8 mouse cellular contexts compared by ENCODE assay signal in genomic region chr19:8944750-8945149, GRCm38 (mm10). TPM values are rescaled to one million over a fixed set of nuclear protein-coding genes. Genes with fewer than 3 reads are reported as not detected.
DNase-seq lines count a peak whose midpoint lies in the region; ATAC-seq lines count a peak whose summit lies in the region.

No protein-coding gene starts in this region.

- no peaks in the 10 kb centered on the region for H3K9me3 ChIP-seq in intestine, embryonic 15.5 days
- H3K9me3 ChIP-seq in liver, embryonic 16.5 days (replicated peaks; ENCODE audit: control insufficient read depth, low read length), result no peaks in the 10 kb centered on the region
- no peaks in the 10 kb centered on the region for H3K9me3 ChIP-seq in neural tube, embryonic 15.5 days (replicated peaks)

- peak overlapping the region; percentile 36; the same call in 1 of the 2 replicates for H3K27ac ChIP-seq in intestine, embryonic 15.5 days
- peak overlapping the region; percentile 98 for H3K27ac ChIP-seq in liver, embryonic 16.5 days (ENCODE audit: low read length)
- H3K27ac ChIP-seq in neural tube, embryonic 15.5 days (replicated peaks), result no peak overlapping the region

- intact Hi-C loops in left cerebral cortex, postnatal 4 days (cut with DNase I), result loop anchor here (10.0 kb wide), 1 partner anchor 110 kb away; the partner anchor contains the start of genes Bscl2 and Gng3
- intact Hi-C loops in left cerebral cortex, postnatal 36 days (cut with DNase I), result loop anchor here (5.0 kb wide), 1 partner anchor 57 kb away; the partner anchor contains the start of genes 1810009A15Rik and Gm49416
- intact Hi-C loops in gastrocnemius, postnatal 36 days (cut with DNase I), result no loop called here

- no peaks in the 10 kb centered on the region for H3K27me3 ChIP-seq in intestine, embryonic 15.5 days (replicated peaks)
- no peaks in the 10 kb centered on the region for H3K27me3 ChIP-seq in liver, embryonic 16.5 days (ENCODE audit: control insufficient read depth, insufficient read depth, low read depth, low read length)
- H3K27me3 ChIP-seq in neural tube, embryonic 15.5 days (replicated peaks), result no peaks in the 10 kb centered on the region

- no peak for ATAC-seq in intestine, embryonic 15.5 days
- ATAC-seq in liver, embryonic 16.5 days (ENCODE audit: low read depth), result no peak
- no peak for ATAC-seq in neural tube, embryonic 15.5 days (ENCODE audit: low FRiP score)

- WGBS in intestine, embryonic 15.5 days, result 21% methylated on average over 5 of the region's 5 CpGs
- WGBS in liver, embryonic 16.5 days (ENCODE audit: insufficient replicate concordance), result 13% methylated on average over 5 of the region's 5 CpGs
- 31% methylated on average over 5 of the region's 5 CpGs for WGBS in neural tube, embryonic 15.5 days

- H3K36me3 ChIP-seq in intestine, embryonic 15.5 days, result peaks cover 38% of the 10 kb centered on the region
- H3K36me3 ChIP-seq in liver, embryonic 16.5 days (ENCODE audit: control insufficient read depth, insufficient read depth), result peaks cover 43% of the 10 kb centered on the region
- peaks cover 52% of the 10 kb centered on the region for H3K36me3 ChIP-seq in neural tube, embryonic 15.5 days

- H3K4me3 ChIP-seq in intestine, embryonic 15.5 days (replicated peaks), result peak overlapping the region; percentile 24
- peak overlapping the region; percentile 33 for H3K4me3 ChIP-seq in liver, embryonic 16.5 days (ENCODE audit: low read depth, low read length)
- H3K4me3 ChIP-seq in neural tube, embryonic 15.5 days (replicated peaks), result peak overlapping the region; percentile 3; the same call in 1 of the 2 replicates

- peak; percentile 84 for DNase-seq in left cerebral cortex, postnatal 4 days
- DNase-seq in left cerebral cortex, postnatal 36 days (ENCODE audit: low spot score in 2 of 2), result no peak
- peak; percentile 65 for DNase-seq in c-Kit-positive CD71-negative TER-119-negative erythroid progenitor cells, embryonic 14.5 days (ENCODE audit: low read depth)
- DNase-seq in gastrocnemius, postnatal 36 days, result peak; percentile 63 to 72
- no peak for DNase-seq in left cerebral cortex, adult 18-20 months (ENCODE audit: low spot score in 2 of 2)

- H3K9ac ChIP-seq in intestine, embryonic 15.5 days, result peak overlapping the region; percentile 26
- H3K9ac ChIP-seq in liver, embryonic 16.5 days (ENCODE audit: low read depth, low read length), result no peak overlapping the region; the same call in none of the 2 replicates
- H3K9ac ChIP-seq in neural tube, embryonic 15.5 days (replicated peaks), result no peak overlapping the region

- peaks cover 29% of the 10 kb centered on the region for H3K4me1 ChIP-seq in intestine, embryonic 15.5 days (replicated peaks)
- H3K4me1 ChIP-seq in liver, embryonic 16.5 days (ENCODE audit: control insufficient read depth, low read depth, low read length), result peaks cover 53% of the 10 kb centered on the region
- H3K4me1 ChIP-seq in neural tube, embryonic 15.5 days, result peaks cover 45% of the 10 kb centered on the region

- peak overlapping the region; percentile 69 for H3K4me2 ChIP-seq in intestine, embryonic 15.5 days (replicated peaks)
- H3K4me2 ChIP-seq in liver, embryonic 16.5 days (ENCODE audit: low read depth, low read length), result peak overlapping the region; percentile 80
- H3K4me2 ChIP-seq in neural tube, embryonic 15.5 days, result peak overlapping the region; percentile 39

RNA-seq across cellular contexts. Expression of gene Mta2, which starts 3.1 kb away (rescaled TPM):
- total RNA-seq in left cerebral cortex, postnatal 4 days (2021), result 10 to 100 TPM; 75.4 to 79.6 TPM
- 10 to 100 TPM; 43.9 to 52.0 TPM for total RNA-seq in left cerebral cortex, postnatal 36 days (2021)
- 10 to 100 TPM; 19.4 to 24.1 TPM for total RNA-seq in gastrocnemius, postnatal 36 days (2021)
- polyA plus RNA-seq in intestine, embryonic 15.5 days (2015; fragmentation: Nextera tagmentation; extraction: Ambion mirVana), result 130 and 139 TPM in 2 replicates
- 73.9 and 82.3 TPM in 2 replicates for polyA plus RNA-seq in liver, embryonic 16.5 days (2015; fragmentation: Nextera tagmentation; extraction: Ambion mirVana)
- polyA plus RNA-seq in neural tube, embryonic 15.5 days (2015; fragmentation: Nextera tagmentation; extraction: Ambion mirVana), result 94.8 and 117 TPM in 2 replicates
- total RNA-seq in left cerebral cortex, adult 18-20 months (2021), result 10 to 100 TPM; 49.6 to 49.8 TPM

RNA-seq across cellular contexts. Expression of gene Tut1, which starts 8.9 kb away (rescaled TPM):
- total RNA-seq in left cerebral cortex, postnatal 4 days (2021), result 10 to 100 TPM; 17.5 to 20.0 TPM
- 10 to 100 TPM; 17.5 to 21.5 TPM for total RNA-seq in left cerebral cortex, postnatal 36 days (2021)
- 1 to 10 TPM; 6.0 to 7.7 TPM for total RNA-seq in gastrocnemius, postnatal 36 days (2021)
- 29.7 and 30.4 TPM in 2 replicates for polyA plus RNA-seq in intestine, embryonic 15.5 days (2015; fragmentation: Nextera tagmentation; extraction: Ambion mirVana)
- 12.6 and 12.9 TPM in 2 replicates for polyA plus RNA-seq in liver, embryonic 16.5 days (2015; fragmentation: Nextera tagmentation; extraction: Ambion mirVana)
- 25.4 and 26.0 TPM in 2 replicates for polyA plus RNA-seq in neural tube, embryonic 15.5 days (2015; fragmentation: Nextera tagmentation; extraction: Ambion mirVana)
- 10 to 100 TPM; 22.5 to 23.7 TPM for total RNA-seq in left cerebral cortex, adult 18-20 months (2021)

RNA-seq across cellular contexts. Expression of gene Eml3, which starts 15.4 kb away (rescaled TPM):
- total RNA-seq in left cerebral cortex, postnatal 4 days (2021), result 10 to 100 TPM in 1 of 2 experiments, 1 to 10 TPM in 1; 9.4 to 11.6 TPM
- total RNA-seq in left cerebral cortex, postnatal 36 days (2021), result 10 to 100 TPM in 1 of 2 experiments, 1 to 10 TPM in 1; 9.6 to 12.6 TPM
- total RNA-seq in gastrocnemius, postnatal 36 days (2021), result 1 to 10 TPM; 5.1 to 7.3 TPM
- polyA plus RNA-seq in intestine, embryonic 15.5 days (2015; fragmentation: Nextera tagmentation; extraction: Ambion mirVana), result 24.2 and 28.4 TPM in 2 replicates
- polyA plus RNA-seq in liver, embryonic 16.5 days (2015; fragmentation: Nextera tagmentation; extraction: Ambion mirVana), result 11.4 and 12.8 TPM in 2 replicates
- 13.9 and 17.1 TPM in 2 replicates for polyA plus RNA-seq in neural tube, embryonic 15.5 days (2015; fragmentation: Nextera tagmentation; extraction: Ambion mirVana)
- total RNA-seq in left cerebral cortex, adult 18-20 months (2021), result 10 to 100 TPM in 1 of 2 experiments, 1 to 10 TPM in 1; 9.0 to 11.5 TPM

RNA-seq across cellular contexts. Expression of gene Rom1, which starts 15.6 kb away (rescaled TPM):
- 1 to 10 TPM; 1.4 to 1.7 TPM for total RNA-seq in left cerebral cortex, postnatal 4 days (2021)
- 1 to 10 TPM; 7.0 to 7.2 TPM for total RNA-seq in left cerebral cortex, postnatal 36 days (2021)
- total RNA-seq in gastrocnemius, postnatal 36 days (2021), result 10 to 100 TPM in 1 of 2 experiments, 1 to 10 TPM in 1; 6.9 to 11.0 TPM
- 2.7 and 3.3 TPM in 2 replicates for polyA plus RNA-seq in intestine, embryonic 15.5 days (2015; fragmentation: Nextera tagmentation; extraction: Ambion mirVana)
- polyA plus RNA-seq in liver, embryonic 16.5 days (2015; fragmentation: Nextera tagmentation; extraction: Ambion mirVana), result 2.4 and 2.6 TPM in 2 replicates
- 3.0 and 3.2 TPM in 2 replicates for polyA plus RNA-seq in neural tube, embryonic 15.5 days (2015; fragmentation: Nextera tagmentation; extraction: Ambion mirVana)
- total RNA-seq in left cerebral cortex, adult 18-20 months (2021), result 1 to 10 TPM; 6.4 to 7.6 TPM

RNA-seq across cellular contexts. Expression of gene Eef1g, which starts 22.1 kb away (rescaled TPM):
- total RNA-seq in left cerebral cortex, postnatal 4 days (2021), result 100 to 1,000 TPM; 385 to 398 TPM
- 100 to 1,000 TPM; 219 to 232 TPM for total RNA-seq in left cerebral cortex, postnatal 36 days (2021)
- 100 to 1,000 TPM; 441 to 447 TPM for total RNA-seq in gastrocnemius, postnatal 36 days (2021)
- polyA plus RNA-seq in intestine, embryonic 15.5 days (2015; fragmentation: Nextera tagmentation; extraction: Ambion mirVana), result 436 and 453 TPM in 2 replicates
- 153 and 172 TPM in 2 replicates for polyA plus RNA-seq in liver, embryonic 16.5 days (2015; fragmentation: Nextera tagmentation; extraction: Ambion mirVana)
- polyA plus RNA-seq in neural tube, embryonic 15.5 days (2015; fragmentation: Nextera tagmentation; extraction: Ambion mirVana), result 291 and 348 TPM in 2 replicates
- total RNA-seq in left cerebral cortex, adult 18-20 months (2021), result 100 to 1,000 TPM; 251 to 256 TPM

Comparison
In these comparisons a context has a peak if more than half of its experiments do, and no peak if none do; other contexts are left out.
1. DNase-seq: peak in left cerebral cortex, postnatal 4 days (single experiment), c-Kit-positive CD71-negative TER-119-negative erythroid progenitor cells, embryonic 14.5 days (single experiment) and gastrocnemius, postnatal 36 days (2 of 2); none in left cerebral cortex, postnatal 36 days (0 of 2) and left cerebral cortex, adult 18-20 months (0 of 2).
2. Peak in every context shown above with its lines, with median percentiles within 50 percentile points of each other: H3K4me2 ChIP-seq and H3K4me3 ChIP-seq.